Mouse (Mus musculus): Measurements from ENCODE around the gene St3gal5. TPM values are rescaled to one million over a fixed set of nuclear protein-coding genes. Genes with fewer than 3 reads are reported as not detected.

Gene St3gal5
- total and polyA plus RNA-seq, 3 experiments: 4.0 to 21.4 (median 19.8) TPM

- Histone ChIP-seq H3K4me3 (replicated peaks in 1 of 3; ENCODE audit: low read depth in 2 of 3, low read length in 2 of 3, poor library complexity in 1 of 3) (peak overlapping the region in 1 of 3 experiments; percentile 8), H3K36me3 (replicated peaks in 1 of 2; ENCODE audit: control insufficient read depth in 1 of 2, insufficient read depth in 1 of 2, low read length in 1 of 2) (peaks cover 0 to 12% of the 10 kb centered on the region in 2 experiments), H3K27me3 (replicated peaks) (no peaks in the 10 kb centered on the region), H3K9me3 (replicated peaks; ENCODE audit: low read length) (no peaks in the 10 kb centered on the region), H3K27ac (ENCODE audit: insufficient read depth, low read depth) (peak overlapping the region; percentile 82; the same call in 1 of the 2 replicates), H3K4me1 (ENCODE audit: control insufficient read depth in 1 of 2, insufficient read depth in 2 of 2) (peaks cover 40 to 74% of the 10 kb centered on the region in 2 experiments), H3K4me2 (ENCODE audit: insufficient read depth, low read depth, poor library complexity, severe bottlenecking) (peak overlapping the region; percentile 92), H3K9ac (ENCODE audit: insufficient read depth, low read depth) (peak overlapping the region; percentile 82), H3K79me2 (replicated peaks; ENCODE audit: control insufficient read depth, extremely low read depth, insufficient read depth, poor library complexity, severe bottlenecking) (peaks cover 22% of the 10 kb centered on the region)
- TF ChIP-seq MAZ (IDR thresholded peaks at IDR 0.05; ENCODE audit: low read depth, low read length) (no peak), RCOR1 (conservative IDR thresholded peaks at IDR 0.05; ENCODE audit: low read depth, low read length) (peak; percentile 71; the same call in 1 of the 2 replicates), SIN3A (IDR thresholded peaks at IDR 0.05; ENCODE audit: low read length) (peak; percentile 54; the same call in 1 of the 2 replicates), EP300 (IDR thresholded peaks at IDR 0.05; ENCODE audit: low read length) (peak; percentile 89), ETS1 (conservative IDR thresholded peaks at IDR 0.05; ENCODE audit: low read depth, low read length) (peak; percentile 67), MEF2A (IDR thresholded peaks at IDR 0.05; ENCODE audit: borderline replicate concordance, low read depth, low read length) (peak; percentile 78; the same call in 1 of the 2 replicates), ZKSCAN1 (IDR thresholded peaks at IDR 0.05; ENCODE audit: borderline replicate concordance, low read depth, low read length) (no peak), JUND (conservative IDR thresholded peaks at IDR 0.05; ENCODE audit: low read depth, low read length) (no peak; the same call in 1 of the 2 replicates), JUN (IDR thresholded peaks at IDR 0.05; ENCODE audit: insufficient read depth, low read depth, low read length) (peak; percentile 83), TCF12 (IDR thresholded peaks at IDR 0.05; ENCODE audit: low read depth, low read length) (peak; percentile 58; the same call in 1 of the 2 replicates), IRF4 (IDR thresholded peaks at IDR 0.05; ENCODE audit: low read depth, low read length) (peak; percentile 87; the same call in 1 of the 2 replicates), ELF1 (IDR thresholded peaks at IDR 0.05; ENCODE audit: low read depth, low read length) (no peak), CHD1 (IDR thresholded peaks at IDR 0.05; ENCODE audit: low read depth, low read length) (peak; percentile 86), BHLHE40 (IDR thresholded peaks at IDR 0.05; ENCODE audit: low read depth, low read length) (peak; percentile 42; the same call in 1 of the 2 replicates), NELFE (IDR thresholded peaks at IDR 0.05; ENCODE audit: low read depth, low read length) (no peak), MAFK (IDR thresholded peaks at IDR 0.05; ENCODE audit: insufficient replicate concordance, low read length) (peak; percentile 52; the same call in 1 of the 2 replicates), USF2 (conservative IDR thresholded peaks at IDR 0.05; ENCODE audit: low read depth, low read length) (no peak), RAD21 (IDR thresholded peaks at IDR 0.05; ENCODE audit: low read depth, low read length) (no peak), ZNF384 (IDR thresholded peaks at IDR 0.05; ENCODE audit: low read depth, low read length) (peak; percentile 58)
- DNase-seq (ENCODE audit: extremely low read depth): no peak
- dilution Hi-C loops (cut with MboI; ENCODE audit: extremely low pct_ligation_motif_present, extremely low pct_unique_long_range_greater_than_20kb, low sequenced_read_pairs) (no loop called here), in situ Hi-C loops (cut with MboI; ENCODE audit: low pct_ligation_motif_present, low pct_unique_long_range_greater_than_20kb, low sequenced_read_pairs) (no loop called here)
These were observed 15.8 kb downstream of the St3gal5 start for GRCm38 (mm10) chr6:72113093-72113702.

GRCm38 (mm10) chr6:72114902-72115301, 17.5 kb downstream of the St3gal5 start:
- in situ Hi-C loops (cut with MboI; ENCODE audit: low pct_ligation_motif_present, low pct_unique_long_range_greater_than_20kb, low sequenced_read_pairs): no loop called here
- TF ChIP-seq CHD2 (IDR thresholded peaks at IDR 0.05; ENCODE audit: low read length) (no peak), MAFK (IDR thresholded peaks at IDR 0.05; ENCODE audit: insufficient replicate concordance, low read length) (no peak), ETS1 (conservative IDR thresholded peaks at IDR 0.05; ENCODE audit: low read depth, low read length) (no peak), MAZ (IDR thresholded peaks at IDR 0.05; ENCODE audit: low read depth, low read length) (no peak), KAT2A (IDR thresholded peaks at IDR 0.05; ENCODE audit: insufficient replicate concordance, low read length) (no peak), NELFE (IDR thresholded peaks at IDR 0.05; ENCODE audit: low read depth, low read length) (no peak), MAX (IDR thresholded peaks at IDR 0.05; ENCODE audit: low read length) (no peak), TCF12 (IDR thresholded peaks at IDR 0.05; ENCODE audit: low read depth, low read length) (no peak), ZNF384 (IDR thresholded peaks at IDR 0.05; ENCODE audit: low read depth, low read length) (no peak), GABPA (IDR thresholded peaks at IDR 0.05; ENCODE audit: insufficient replicate concordance, low read depth, low read length) (no peak), ELF1 (IDR thresholded peaks at IDR 0.05; ENCODE audit: low read depth, low read length) (no peak), MXI1 (IDR thresholded peaks at IDR 0.05; ENCODE audit: low read depth, low read length) (no peak), SMC3 (IDR thresholded peaks at IDR 0.05; ENCODE audit: low read depth, low read length) (no peak), JUN (IDR thresholded peaks at IDR 0.05; ENCODE audit: insufficient read depth, low read depth, low read length) (no peak), CHD1 (IDR thresholded peaks at IDR 0.05; ENCODE audit: low read depth, low read length) (no peak), E2F4 (IDR thresholded peaks at IDR 0.05; ENCODE audit: insufficient replicate concordance, low read depth, low read length) (no peak), ZC3H11A (IDR thresholded peaks at IDR 0.05; ENCODE audit: low read depth, low read length) (no peak), ZMIZ1 (IDR thresholded peaks at IDR 0.05; ENCODE audit: low read depth, low read length) (no peak), PAX5 (IDR thresholded peaks at IDR 0.05; ENCODE audit: low read length) (no peak)

More at GRCm38 (mm10) chr6:72114902-72115301, 17.5 kb downstream of the St3gal5 start:
- H3K27me3 ChIP-seq (replicated peaks): no peaks in the 10 kb centered on the region
- dilution Hi-C loops (cut with MboI; ENCODE audit: extremely low pct_ligation_motif_present, extremely low pct_unique_long_range_greater_than_20kb, low sequenced_read_pairs): no loop called here
- no peak overlapping the region for H3K4me3 ChIP-seq (replicated peaks in 1 of 3; ENCODE audit: low read depth in 2 of 3, low read length in 2 of 3, poor library complexity in 1 of 3)
- no peak overlapping the region for H3K4me2 ChIP-seq (ENCODE audit: insufficient read depth, low read depth, poor library complexity, severe bottlenecking)
- no peak overlapping the region for H3K9ac ChIP-seq (ENCODE audit: insufficient read depth, low read depth)
- peaks cover 2 to 14% of the 10 kb centered on the region in 2 experiments for H3K36me3 ChIP-seq (replicated peaks in 1 of 2; ENCODE audit: control insufficient read depth in 1 of 2, insufficient read depth in 1 of 2, low read length in 1 of 2)
- DNase-seq (ENCODE audit: extremely low read depth): no peak
- H3K79me2 ChIP-seq (replicated peaks; ENCODE audit: control insufficient read depth, extremely low read depth, insufficient read depth, poor library complexity, severe bottlenecking): peaks cover 20% of the 10 kb centered on the region
- H3K4me1 ChIP-seq (ENCODE audit: control insufficient read depth in 1 of 2, insufficient read depth in 2 of 2): peaks cover 28 to 70% of the 10 kb centered on the region in 2 experiments
- no peaks in the 10 kb centered on the region for H3K9me3 ChIP-seq (replicated peaks; ENCODE audit: low read length)
- H3K27ac ChIP-seq (ENCODE audit: insufficient read depth, low read depth): no peak overlapping the region
